Mouse (Mus musculus) lung, embryonic 14.5 days (tissue): Measurements from ENCODE around the gene Podnl1. TPM values are rescaled to one million over a fixed set of nuclear protein-coding genes. Genes with fewer than 3 reads are reported as not detected.

Experiments
- ATAC-seq: fragments of 200-750 bp; cut with Nextera tagmentation; 2 replicates; pipeline ENCODE4 v1.8.0; 2017; ENCODE audit warnings: mild to moderate bottlenecking, moderate TSS enrichment, moderate library complexity; ENCODE audit not compliant: insufficient read depth
- DNase-seq: peaks from one replicate; pipeline ENCODE4 v3.0.0-alpha.2; 2015
- H3K27ac ChIP-seq: fragments of 300-500 bp; sonication (generic); 2 replicates; pipeline ENCODE4 v1.5.1; 2014; ENCODE audit warnings: low read depth, mild to moderate bottlenecking, moderate library complexity
- H3K27me3 ChIP-seq: fragments of 300-500 bp; sonication (generic); 2 replicates; pipeline ENCODE4 v1.6.1; 2014; ENCODE audit warnings: low read length, control low read depth; ENCODE audit not compliant: insufficient read depth
- H3K36me3 ChIP-seq: fragments of 300-500 bp; sonication (generic); 2 replicates; pipeline ENCODE4 v1.6.1; 2014; ENCODE audit warnings: control low read depth; ENCODE audit not compliant: insufficient read depth
- H3K4me1 ChIP-seq: fragments of 300-500 bp; sonication (generic); 2 replicates; pipeline ENCODE4 v1.6.1; 2014; ENCODE audit warnings: antibody characterized with exemption, control low read depth; ENCODE audit not compliant: insufficient read depth
- H3K4me2 ChIP-seq: fragments of 300-500 bp; sonication (generic); 2 replicates; pipeline ENCODE4 v1.6.1; 2014; ENCODE audit warnings: mild to moderate bottlenecking
- H3K4me3 ChIP-seq: fragments of 300-500 bp; sonication (generic); 2 replicates; pipeline ENCODE4 v1.5.1; 2014; ENCODE audit warnings: low read depth, low read length
- H3K9ac ChIP-seq: fragments of 300-500 bp; sonication (generic); 2 replicates; pipeline ENCODE4 v1.6.1; 2014
- H3K9me3 ChIP-seq: fragments of 300-500 bp; sonication (generic); 2 replicates; pipeline ENCODE4 v1.6.1; 2016; ENCODE audit warnings: low read depth, low read length, control low read depth
- CTCF ChIP-seq: IDR thresholded peaks from 2 replicates; pipeline ENCODE4 v1.5.1; 2016; ENCODE audit warnings: antibody characterized with exemption, low read depth
- WGBS: fragments of 180-500 bp; shearing (Covaris S2); extraction: QIAGEN DNeasy Blood & Tissue Kit; methylation state at CpG from one replicate; pipeline ENCODE4 v1.1.7; 2014; 5-methylcytosine and 5-hydroxymethylcytosine counted together
- polyA plus RNA-seq: library from polyadenylated mRNA; unstranded; fragments of >200 nt; fragmentation: Nextera tagmentation; extraction: Ambion mirVana; gene quantifications from 2 replicates; pipeline ENCODE4 v1.2.1, GENCODE M21; 2014

The Podnl1 gene
- polyA plus RNA-seq, 1 experiment from 2014 or later = 0.22 TPM

DNA sequence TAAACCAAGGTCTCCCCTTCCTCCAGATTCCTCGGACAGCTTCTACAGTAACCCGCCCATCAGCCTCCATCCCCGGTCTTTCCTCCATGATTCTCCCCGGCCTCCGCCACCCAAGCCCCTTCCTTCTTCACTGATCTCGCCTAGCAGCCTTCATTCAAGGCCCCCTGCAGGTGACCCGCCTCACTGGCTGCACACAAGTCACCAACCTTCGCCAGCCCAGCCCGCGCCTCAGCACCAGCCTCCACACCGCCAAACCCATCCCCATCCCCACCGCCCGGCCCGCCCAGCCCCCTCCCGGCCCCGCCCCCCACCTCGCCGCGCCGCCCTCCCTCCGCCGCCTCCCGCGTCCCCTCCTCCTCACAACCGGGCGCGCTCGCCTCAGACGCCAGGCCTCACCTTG, 21.6 kb upstream of the Podnl1 start:
- H3K9ac ChIP-seq = peak overlapping the region; percentile 77
- peak; percentile 77 for DNase-seq
- WGBS = 2% methylated on average over 26 of the region's 29 CpGs
- H3K4me2 ChIP-seq = peak overlapping the region; percentile 71
- peak; percentile 52 for TF ChIP-seq CTCF
- H3K4me3 ChIP-seq = peak overlapping the region; percentile 66
- H3K27ac ChIP-seq = peak overlapping the region; percentile 74
- peaks cover 35% of the 10 kb centered on the region for H3K36me3 ChIP-seq
- H3K27me3 ChIP-seq = no peaks in the 10 kb centered on the region
- no peaks in the 10 kb centered on the region for H3K9me3 ChIP-seq
- ATAC-seq = peak; percentile 78
- peaks cover 7% of the 10 kb centered on the region for H3K4me1 ChIP-seq

- H3K9me3 ChIP-seq = no peaks in the 10 kb centered on the region
- WGBS = 5% methylated on average over 42 of the region's 42 CpGs
- H3K4me1 ChIP-seq = peaks cover 7% of the 10 kb centered on the region
- no peak for TF ChIP-seq CTCF
- ATAC-seq (peak; percentile 97), DNase-seq (peak; percentile 100)
- H3K36me3 ChIP-seq = peaks cover 28% of the 10 kb centered on the region
- peak within 1 kb of the TSS; percentile 66 for H3K4me3 ChIP-seq
- H3K27me3 ChIP-seq = no peaks in the 10 kb centered on the region
- peak within 1 kb of the TSS; percentile 77 for H3K9ac ChIP-seq
- H3K4me2 ChIP-seq = peak within 1 kb of the TSS; percentile 71
- peak within 1 kb of the TSS; percentile 74 for H3K27ac ChIP-seq
These were observed 20.8 kb upstream of the Podnl1 start, which contains the start of gene Dcaf15 for GRCm38 (mm10) chr8:84104697-84105609. TSS of gene Dcaf15 (minus strand) at chr8:84104768.

GRCm38 (mm10) chr8:84105676-84106075, 20.1 kb upstream of the Podnl1 start:
- H3K27ac ChIP-seq = no peak overlapping the region
- ATAC-seq (no peak), DNase-seq (no peak)
- no peaks in the 10 kb centered on the region for H3K27me3 ChIP-seq
- no peak for TF ChIP-seq CTCF
- no peak overlapping the region for H3K4me2 ChIP-seq
- WGBS = 86% methylated on average over 2 of the region's 2 CpGs
- H3K9me3 ChIP-seq = no peaks in the 10 kb centered on the region
- peaks cover 7% of the 10 kb centered on the region for H3K4me1 ChIP-seq
- peaks cover 21% of the 10 kb centered on the region for H3K36me3 ChIP-seq
- no peak overlapping the region for H3K4me3 ChIP-seq
- H3K9ac ChIP-seq = no peak overlapping the region

DNA sequence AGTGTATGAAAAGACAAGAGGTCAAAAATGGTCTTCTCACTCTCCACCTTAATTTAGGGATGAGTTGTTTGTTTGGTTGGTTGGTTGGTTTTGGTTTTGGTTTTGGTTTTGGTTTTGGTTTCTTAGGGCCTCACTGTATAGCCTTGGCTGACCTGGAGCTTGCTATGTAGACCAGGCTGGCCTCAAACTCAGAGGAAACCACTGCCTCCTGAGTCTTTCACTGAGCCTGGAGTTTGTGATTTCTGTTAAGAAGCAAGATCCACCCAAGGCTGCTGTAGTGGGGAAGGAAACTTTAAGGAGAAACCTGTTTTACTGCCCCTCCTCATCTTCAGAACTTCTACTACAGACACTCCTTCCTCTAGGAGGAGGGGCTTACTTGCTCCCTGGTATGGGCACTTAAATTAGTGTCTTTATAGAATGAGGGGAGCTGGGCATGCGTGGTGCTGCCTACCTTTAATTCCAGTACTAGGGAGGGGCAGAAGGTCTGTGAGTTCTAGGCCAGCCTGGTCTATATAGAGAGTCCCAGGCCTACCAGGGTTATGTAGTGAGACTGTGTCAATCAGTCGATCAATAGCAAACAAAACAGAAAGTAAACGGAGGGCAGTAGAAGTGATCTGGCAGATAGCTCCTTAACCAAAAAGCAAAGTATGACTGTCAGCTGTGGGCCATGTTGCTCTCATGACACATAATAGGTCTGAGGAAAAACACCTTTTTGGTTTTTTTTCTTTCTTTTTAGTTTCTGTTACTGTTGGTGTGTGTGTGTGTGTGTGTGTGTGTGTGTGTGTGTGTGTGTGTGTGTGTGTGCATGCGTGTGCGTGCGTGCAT, 19.4 kb upstream of the Podnl1 start:
- Histone ChIP-seq H3K27ac (no peak overlapping the region), H3K36me3 (peaks cover 15% of the 10 kb centered on the region), H3K9ac (no peak overlapping the region), H3K4me1 (peaks cover 7% of the 10 kb centered on the region), H3K9me3 (no peaks in the 10 kb centered on the region), H3K27me3 (no peaks in the 10 kb centered on the region), H3K4me3 (no peak overlapping the region), H3K4me2 (no peak overlapping the region)
- ATAC-seq (no peak), DNase-seq (no peak)
- no peak for TF ChIP-seq CTCF
- 88% methylated on average over 6 of the region's 6 CpGs for WGBS

- Histone ChIP-seq H3K4me3 (no peak overlapping the region), H3K36me3 (no peaks in the 10 kb centered on the region), H3K27me3 (no peaks in the 10 kb centered on the region), H3K9ac (no peak overlapping the region), H3K9me3 (no peaks in the 10 kb centered on the region), H3K27ac (no peak overlapping the region), H3K4me2 (no peak overlapping the region), H3K4me1 (no peaks in the 10 kb centered on the region)
- DNase-seq (no peak), ATAC-seq (no peak)
- TF ChIP-seq CTCF = no peak
- 75% methylated on average over 6 of the region's 6 CpGs for WGBS
These were observed 10.1 kb upstream of the Podnl1 start for GRCm38 (mm10) chr8:84115646-84116045.

GRCm38 (mm10) chr8:84122151-84122550, 3.6 kb upstream of the Podnl1 start:
- H3K9ac ChIP-seq = no peak overlapping the region
- H3K27ac ChIP-seq = no peak overlapping the region
- no peak for TF ChIP-seq CTCF
- no peaks in the 10 kb centered on the region for H3K27me3 ChIP-seq
- WGBS = 70% methylated on average over 3 of the region's 3 CpGs
- no peaks in the 10 kb centered on the region for H3K9me3 ChIP-seq
- no peak overlapping the region for H3K4me3 ChIP-seq
- ATAC-seq (no peak), DNase-seq (no peak)
- H3K4me2 ChIP-seq = no peak overlapping the region
- no peaks in the 10 kb centered on the region for H3K36me3 ChIP-seq
- H3K4me1 ChIP-seq = no peaks in the 10 kb centered on the region

- H3K36me3 ChIP-seq = 0 out of 2 replicates have a peak, but pooled peaks cover 2% of the 10 kb centered on the region
These were observed 953 bp downstream of the Podnl1 start for GRCm38 (mm10) chr8:84126742-84127141.

More at GRCm38 (mm10) chr8:84126742-84127141, 953 bp downstream of the Podnl1 start:
- Histone ChIP-seq H3K27me3 (no peaks in the 10 kb centered on the region), H3K4me2 (no peak overlapping the region), H3K27ac (no peak overlapping the region), H3K9ac (no peak overlapping the region), H3K4me3 (no peak overlapping the region), H3K9me3 (no peaks in the 10 kb centered on the region), H3K4me1 (0 out of 2 replicates have a peak, but pooled peaks cover 4% of the 10 kb centered on the region)
- ATAC-seq (no peak), DNase-seq (no peak)
- no peak for TF ChIP-seq CTCF
- 60% methylated on average over 2 of the region's 2 CpGs for WGBS
